Mouse (Mus musculus) brain, embryonic 14.5 days (tissue): ENCODE results near the gene Prdm16. TPM values are rescaled to one million over a fixed set of nuclear protein-coding genes. Genes with fewer than 3 reads are reported as not detected.

ENCODE experiments used
- DNase-seq: peaks from one replicate; pipeline ENCODE4 v3.0.0-alpha.2; 2011; ENCODE audit warnings: low read depth
- CTCF ChIP-seq: fragments of 200-500 bp; IDR thresholded peaks from 2 replicates; pipeline ENCODE4 v1.5.1; 2012; ENCODE audit warnings: inconsistent platforms, mild to moderate bottlenecking, moderate library complexity, borderline replicate concordance; ENCODE audit not compliant: insufficient read depth, insufficient read length; ENCODE audit errors: extremely low read depth
- POLR2A ChIP-seq: fragments of 200-500 bp; IDR thresholded peaks from 2 replicates; pipeline ENCODE4 v1.6.1; 2012; ENCODE audit warnings: mild to moderate bottlenecking, inconsistent platforms, borderline replicate concordance; ENCODE audit not compliant: poor library complexity, insufficient read depth, insufficient read length, severe bottlenecking; ENCODE audit errors: extremely low read depth
- polyA plus RNA-seq: library from polyadenylated mRNA; depleted of rRNA; stranded (reverse); fragments of >200 nt; gene quantifications from 2 replicates; pipeline ENCODE4 v1.2.3, GENCODE M21; 2012

The Prdm16 gene
- polyA plus RNA-seq, 1 experiment, result 10.8 TPM

DNA sequence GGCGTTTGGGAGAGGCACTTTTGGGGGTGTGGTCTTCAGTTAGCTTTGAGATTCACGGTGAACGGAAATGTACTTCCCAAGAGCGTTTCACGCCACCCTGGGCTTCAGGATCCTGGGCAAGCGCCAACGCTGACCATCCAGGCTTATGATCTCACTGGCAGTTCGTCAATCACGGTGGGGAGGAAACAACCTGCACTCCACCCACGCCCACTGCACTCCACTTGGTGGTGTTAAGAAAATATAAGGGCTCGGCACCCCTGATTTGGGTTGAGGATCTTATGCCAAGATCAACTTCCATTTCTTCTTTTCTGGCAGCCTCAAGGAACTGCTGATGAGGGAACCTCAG is 323.1 kb downstream of the Prdm16 start:
- DNase-seq, result no peak
- TF ChIP-seq POLR2A (no peak), CTCF (no peak)

- peak; percentile 90 for DNase-seq
- no peak for TF ChIP-seq CTCF
- no peak for TF ChIP-seq POLR2A
These were observed 323.6 kb downstream of the Prdm16 start for GRCm38 (mm10) chr4:154312935-154313621.

- DNase-seq, result no peak
- TF ChIP-seq CTCF, result no peak
- TF ChIP-seq POLR2A, result no peak
These were observed 324.4 kb downstream of the Prdm16 start for GRCm38 (mm10) chr4:154312143-154312812.

DNA sequence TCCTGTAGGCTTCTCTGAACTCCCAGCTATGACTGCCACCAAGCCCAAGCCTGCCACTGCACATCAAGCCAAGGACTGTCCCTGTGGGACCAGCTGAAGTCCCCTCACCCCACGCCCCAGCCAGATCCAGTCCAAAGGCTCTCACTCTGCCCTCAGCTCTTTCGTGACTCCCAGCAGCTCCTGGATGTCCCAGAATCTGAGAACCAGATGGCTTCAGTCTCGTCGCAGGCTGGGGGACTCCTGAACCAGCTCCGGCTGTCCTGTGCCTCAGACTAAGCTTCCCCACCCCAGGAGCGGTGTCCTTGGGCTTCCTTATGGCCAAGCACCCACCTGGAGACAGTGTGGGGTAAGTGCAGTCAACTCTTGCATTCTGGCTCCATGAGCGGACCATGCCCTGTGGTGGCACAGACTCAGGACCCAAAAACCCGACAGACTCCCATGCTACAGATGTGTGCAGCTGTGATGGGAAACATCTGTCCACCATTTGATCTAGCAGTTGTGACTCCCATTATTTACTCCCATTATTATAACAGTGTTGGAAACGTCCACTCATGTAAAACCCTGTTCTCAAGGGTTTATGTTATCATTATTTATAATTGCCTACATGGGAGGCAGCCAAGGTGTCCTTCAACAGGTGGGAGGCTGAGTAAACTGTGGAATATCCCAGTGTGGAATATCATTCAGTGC is 326.0 kb downstream of the Prdm16 start:
- TF ChIP-seq CTCF (no peak), POLR2A (no peak)
- DNase-seq, result no peak

- DNase-seq, result no peak
These were observed 327.5 kb downstream of the Prdm16 start for GRCm38 (mm10) chr4:154309131-154309530.

GRCm38 (mm10) chr4:154301466-154301881 is 335.2 kb downstream of the Prdm16 start, which contains the start of gene Arhgef16:
Gene Arhgef16, minus strand, starts transcription at chr4:154301676.
- peak; percentile 74 for DNase-seq
- TF ChIP-seq POLR2A (no peak), CTCF (peak; percentile 95)

More at GRCm38 (mm10) chr4:154309131-154309530, 327.5 kb downstream of the Prdm16 start:
- TF ChIP-seq POLR2A (no peak), CTCF (no peak)

DNA sequence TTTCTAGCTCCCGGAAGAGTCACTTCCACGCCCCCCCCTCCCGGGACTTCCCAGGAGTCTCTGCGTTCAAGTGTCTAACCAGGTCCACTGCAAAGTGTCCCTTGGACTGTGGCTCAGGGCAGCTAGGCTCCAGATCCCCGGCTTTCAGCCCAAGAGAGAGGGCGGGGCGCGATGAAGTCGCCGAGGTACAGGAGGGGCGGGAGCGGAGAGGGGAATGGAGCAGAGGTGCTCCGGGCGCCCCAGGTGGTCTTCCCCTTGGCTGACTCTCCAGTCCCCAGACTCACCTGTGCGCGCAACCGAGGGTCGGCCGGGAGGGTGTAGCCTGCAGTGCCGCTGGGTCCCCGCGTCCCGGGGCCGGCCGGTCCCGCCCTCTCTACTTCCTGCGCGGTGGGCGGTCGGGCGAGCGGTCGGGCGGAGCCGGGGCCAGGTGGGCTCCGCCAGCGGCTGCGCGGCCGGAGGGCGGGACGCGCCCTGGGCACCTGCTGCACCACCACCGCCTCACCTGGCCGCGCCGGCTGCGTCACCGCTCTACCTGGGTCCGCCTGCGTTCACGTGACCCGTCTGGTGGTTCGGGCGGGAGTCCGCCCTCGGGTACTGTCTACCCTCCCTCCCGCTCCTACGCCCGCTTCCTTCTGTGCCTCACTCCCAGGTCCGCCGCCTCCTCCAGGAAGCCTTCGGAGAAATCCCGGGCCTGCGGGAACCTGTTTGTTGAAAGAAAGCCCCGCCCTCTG is 337.0 kb downstream of the Prdm16 start:
- no peak for DNase-seq
- no peak for TF ChIP-seq POLR2A
- TF ChIP-seq CTCF, result no peak

DNA sequence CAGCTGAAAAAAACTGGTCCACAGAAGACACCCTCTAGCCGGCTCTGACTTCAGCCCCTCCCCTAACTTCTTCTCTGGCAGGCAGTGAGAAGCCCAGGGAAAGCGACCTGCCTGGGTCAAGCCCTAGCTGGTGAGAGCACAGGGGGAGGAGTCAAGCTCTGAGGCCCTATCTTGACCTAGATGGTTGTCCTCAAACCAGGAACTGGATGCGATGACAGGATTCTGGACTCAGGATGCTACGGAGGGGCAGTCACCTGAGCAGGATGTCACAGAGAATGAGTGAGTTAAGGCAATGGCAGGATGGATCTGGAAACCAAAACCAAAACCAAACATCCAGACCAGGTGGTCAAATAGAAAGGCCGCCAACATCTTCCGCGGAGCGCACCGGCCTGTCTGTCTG is 338.9 kb downstream of the Prdm16 start:
- DNase-seq, result no peak
- TF ChIP-seq CTCF (no peak), POLR2A (no peak)

- TF ChIP-seq CTCF (no peak), POLR2A (no peak)
- DNase-seq, result no peak
These were observed 342.4 kb downstream of the Prdm16 start for GRCm38 (mm10) chr4:154294262-154294731.

DNA sequence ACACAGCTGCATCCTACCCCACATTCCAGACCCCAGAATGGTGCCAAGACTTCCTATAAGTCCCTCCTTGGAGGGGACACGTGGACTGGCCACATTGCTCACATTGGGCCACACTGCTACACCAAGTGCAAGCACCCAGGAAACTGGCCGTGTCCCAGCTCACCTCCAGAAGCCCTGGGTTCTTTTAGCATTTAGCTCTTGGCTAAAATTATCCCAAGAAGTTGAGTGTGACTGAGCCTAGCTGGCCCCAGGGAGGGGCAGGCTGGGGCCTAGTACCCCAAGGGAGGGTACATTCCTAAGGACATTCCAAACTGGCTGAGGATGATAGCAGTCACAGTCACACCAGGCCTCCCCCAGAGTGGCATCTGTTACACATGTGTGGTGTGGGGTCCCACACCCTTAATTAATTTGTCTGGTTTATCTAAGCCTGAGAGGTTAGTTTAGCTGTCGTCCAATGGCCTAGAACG is 342.9 kb downstream of the Prdm16 start:
- DNase-seq, result no peak
- no peak for TF ChIP-seq CTCF
- no peak for TF ChIP-seq POLR2A
